Mouse (Mus musculus): ENCODE results near the gene Pign. TPM values are rescaled to one million over a fixed set of nuclear protein-coding genes. Genes with fewer than 3 reads are reported as not detected.

Pign gene
- polyA plus RNA-seq, 1 experiment from 2014 or later = 10.5 TPM

- Histone ChIP-seq H3K27ac (replicated peaks) (no peak overlapping the region), H3K27me3 (replicated peaks) (no peaks in the 10 kb centered on the region), H3K36me3 (peaks cover 18% of the 10 kb centered on the region), H3K9ac (no peak overlapping the region), H3K9me3 (no peaks in the 10 kb centered on the region), H3K4me2 (no peak overlapping the region), H3K4me3 (no peak overlapping the region), H3K4me1 (no peaks in the 10 kb centered on the region; the same call in 1 of the 2 replicates)
- no peak for ATAC-seq (ENCODE audit: extremely low read depth, insufficient number of reproducible peaks, low FRiP score, low TSS enrichment)
These were observed 107.4 kb downstream of the Pign start for GRCm38 (mm10) chr1:105556078-105556477.

GRCm38 (mm10) chr1:105555192-105555718 lies 108.2 kb downstream of the Pign start:
- Histone ChIP-seq H3K4me3 (no peak overlapping the region), H3K36me3 (peaks cover 14% of the 10 kb centered on the region), H3K27me3 (replicated peaks) (no peaks in the 10 kb centered on the region), H3K27ac (replicated peaks) (no peak overlapping the region), H3K9me3 (no peaks in the 10 kb centered on the region), H3K4me2 (no peak overlapping the region), H3K9ac (no peak overlapping the region), H3K4me1 (no peaks in the 10 kb centered on the region; the same call in 1 of the 2 replicates)
- 36% methylated on average over 1 of the region's 1 CpGs for WGBS
- ATAC-seq (ENCODE audit: extremely low read depth, insufficient number of reproducible peaks, low FRiP score, low TSS enrichment) = no peak

GRCm38 (mm10) chr1:105553130-105553529 lies 110.3 kb downstream of the Pign start:
- Histone ChIP-seq H3K4me2 (no peak overlapping the region), H3K36me3 (peaks cover 15% of the 10 kb centered on the region), H3K9me3 (no peaks in the 10 kb centered on the region), H3K4me1 (no peaks in the 10 kb centered on the region; the same call in 1 of the 2 replicates), H3K9ac (no peak overlapping the region), H3K4me3 (no peak overlapping the region), H3K27ac (replicated peaks) (no peak overlapping the region), H3K27me3 (replicated peaks) (no peaks in the 10 kb centered on the region)
- no peak for ATAC-seq (ENCODE audit: extremely low read depth, insufficient number of reproducible peaks, low FRiP score, low TSS enrichment)
- 82% methylated on average over 3 of the region's 3 CpGs for WGBS

GRCm38 (mm10) chr1:105550163-105550562 lies 113.3 kb downstream of the Pign start:
- H3K9ac ChIP-seq = no peak overlapping the region
- H3K4me3 ChIP-seq = no peak overlapping the region
- no peak overlapping the region for H3K27ac ChIP-seq (replicated peaks)
- H3K4me2 ChIP-seq = no peak overlapping the region
- no peaks in the 10 kb centered on the region for H3K27me3 ChIP-seq (replicated peaks)
- ATAC-seq (ENCODE audit: extremely low read depth, insufficient number of reproducible peaks, low FRiP score, low TSS enrichment) = no peak
- H3K36me3 ChIP-seq = peaks cover 11% of the 10 kb centered on the region
- no peaks in the 10 kb centered on the region for H3K9me3 ChIP-seq
- no peaks in the 10 kb centered on the region for H3K4me1 ChIP-seq

GRCm38 (mm10) chr1:105549648-105550047 lies 113.8 kb downstream of the Pign start:
- H3K9me3 ChIP-seq = no peaks in the 10 kb centered on the region
- no peak overlapping the region for H3K9ac ChIP-seq
- H3K4me1 ChIP-seq = no peaks in the 10 kb centered on the region
- WGBS = 82% methylated on average over 4 of the region's 4 CpGs
- no peak overlapping the region for H3K27ac ChIP-seq (replicated peaks)
- H3K4me2 ChIP-seq = no peak overlapping the region
- H3K4me3 ChIP-seq = no peak overlapping the region
- peaks cover 14% of the 10 kb centered on the region for H3K36me3 ChIP-seq
- H3K27me3 ChIP-seq (replicated peaks) = no peaks in the 10 kb centered on the region
- no peak for ATAC-seq (ENCODE audit: extremely low read depth, insufficient number of reproducible peaks, low FRiP score, low TSS enrichment)

GRCm38 (mm10) chr1:105543051-105543450 lies 120.4 kb downstream of the Pign start:
- Histone ChIP-seq H3K27me3 (replicated peaks) (no peaks in the 10 kb centered on the region), H3K9ac (no peak overlapping the region), H3K4me3 (no peak overlapping the region), H3K36me3 (peaks cover 67% of the 10 kb centered on the region), H3K4me1 (no peaks in the 10 kb centered on the region), H3K9me3 (peaks cover 10% of the 10 kb centered on the region; the same call in 1 of the 2 replicates), H3K4me2 (no peak overlapping the region), H3K27ac (replicated peaks) (no peak overlapping the region)
- 82% methylated on average over 1 of the region's 1 CpGs for WGBS
- ATAC-seq (ENCODE audit: extremely low read depth, insufficient number of reproducible peaks, low FRiP score, low TSS enrichment) = no peak

- H3K9me3 ChIP-seq = no peaks in the 10 kb centered on the region
- no peak overlapping the region for H3K27ac ChIP-seq (replicated peaks)
- H3K4me2 ChIP-seq = no peak overlapping the region
- 57% methylated on average over 2 of the region's 2 CpGs for WGBS
- no peak overlapping the region for H3K4me3 ChIP-seq
- H3K9ac ChIP-seq = no peak overlapping the region
- ATAC-seq (ENCODE audit: extremely low read depth, insufficient number of reproducible peaks, low FRiP score, low TSS enrichment) = no peak
- H3K4me1 ChIP-seq = no peaks in the 10 kb centered on the region
- no peaks in the 10 kb centered on the region for H3K27me3 ChIP-seq (replicated peaks)
- peaks cover 29% of the 10 kb centered on the region for H3K36me3 ChIP-seq
These were observed 139.7 kb downstream of the Pign start for GRCm38 (mm10) chr1:105523768-105524167.

- no peak overlapping the region for H3K4me3 ChIP-seq
- no peak for ATAC-seq (ENCODE audit: extremely low read depth, insufficient number of reproducible peaks, low FRiP score, low TSS enrichment)
- H3K36me3 ChIP-seq = peaks cover 32% of the 10 kb centered on the region
- no peaks in the 10 kb centered on the region for H3K4me1 ChIP-seq
- no peaks in the 10 kb centered on the region for H3K9me3 ChIP-seq
- no peaks in the 10 kb centered on the region for H3K27me3 ChIP-seq (replicated peaks)
- 72% methylated on average over 2 of the region's 2 CpGs for WGBS
- no peak overlapping the region for H3K9ac ChIP-seq
- no peak overlapping the region for H3K27ac ChIP-seq (replicated peaks)
- no peak overlapping the region for H3K4me2 ChIP-seq
These were observed 141.2 kb downstream of the Pign start for GRCm38 (mm10) chr1:105522321-105522720.

- Histone ChIP-seq H3K36me3 (peaks cover 26% of the 10 kb centered on the region), H3K9me3 (no peaks in the 10 kb centered on the region), H3K4me3 (no peak overlapping the region), H3K9ac (no peak overlapping the region), H3K27me3 (replicated peaks) (no peaks in the 10 kb centered on the region), H3K4me2 (no peak overlapping the region), H3K27ac (replicated peaks) (no peak overlapping the region), H3K4me1 (no peaks in the 10 kb centered on the region)
- ATAC-seq (ENCODE audit: extremely low read depth, insufficient number of reproducible peaks, low FRiP score, low TSS enrichment) = no peak
These were observed 145.4 kb downstream of the Pign start for GRCm38 (mm10) chr1:105518101-105518500.

- H3K4me2 ChIP-seq = no peak overlapping the region
- no peak overlapping the region for H3K27ac ChIP-seq (replicated peaks)
- no peak for ATAC-seq (ENCODE audit: extremely low read depth, insufficient number of reproducible peaks, low FRiP score, low TSS enrichment)
- WGBS = 81% methylated on average over 1 of the region's 1 CpGs
- no peaks in the 10 kb centered on the region for H3K9me3 ChIP-seq
- no peak overlapping the region for H3K9ac ChIP-seq
- H3K4me1 ChIP-seq = no peaks in the 10 kb centered on the region
- H3K4me3 ChIP-seq = no peak overlapping the region
- no peaks in the 10 kb centered on the region for H3K27me3 ChIP-seq (replicated peaks)
- no peaks in the 10 kb centered on the region for H3K36me3 ChIP-seq
These were observed 156.4 kb downstream of the Pign start for GRCm38 (mm10) chr1:105507116-105507515.

GRCm38 (mm10) chr1:105492626-105493025 lies 170.9 kb downstream of the Pign start:
- no peak overlapping the region for H3K9ac ChIP-seq
- 75% methylated on average over 5 of the region's 5 CpGs for WGBS
- H3K4me2 ChIP-seq = no peak overlapping the region
- no peaks in the 10 kb centered on the region for H3K4me1 ChIP-seq
- no peak for ATAC-seq (ENCODE audit: extremely low read depth, insufficient number of reproducible peaks, low FRiP score, low TSS enrichment)
- H3K27me3 ChIP-seq (replicated peaks) = no peaks in the 10 kb centered on the region
- no peak overlapping the region for H3K4me3 ChIP-seq
- H3K36me3 ChIP-seq = no peaks in the 10 kb centered on the region
- no peak overlapping the region for H3K27ac ChIP-seq (replicated peaks)
- no peaks in the 10 kb centered on the region for H3K9me3 ChIP-seq

GRCm38 (mm10) chr1:105489456-105489855 lies 174.0 kb downstream of the Pign start:
- no peak for ATAC-seq (ENCODE audit: extremely low read depth, insufficient number of reproducible peaks, low FRiP score, low TSS enrichment)
- H3K4me1 ChIP-seq = no peaks in the 10 kb centered on the region
- no peak overlapping the region for H3K4me3 ChIP-seq
- H3K9ac ChIP-seq = no peak overlapping the region
- no peak overlapping the region for H3K4me2 ChIP-seq
- 67% methylated on average over 3 of the region's 3 CpGs for WGBS
- H3K27ac ChIP-seq (replicated peaks) = no peak overlapping the region
- H3K36me3 ChIP-seq = no peaks in the 10 kb centered on the region
- H3K9me3 ChIP-seq = no peaks in the 10 kb centered on the region
- no peaks in the 10 kb centered on the region for H3K27me3 ChIP-seq (replicated peaks)
